Mouse (Mus musculus) kidney, postnatal 10 days (tissue): ENCODE results near the gene Mertk.
"Not testable (repeated sequence)": the region's sequence is repeated elsewhere in the genome, so short reads cannot be mapped to it uniquely, and the experiment has no call there.

Experiments used
- DNase-seq: peaks from one replicate; pipeline ENCODE4 v3.0.0; 2021; ENCODE audit warnings: mixed read lengths

The Mertk gene

DNA sequence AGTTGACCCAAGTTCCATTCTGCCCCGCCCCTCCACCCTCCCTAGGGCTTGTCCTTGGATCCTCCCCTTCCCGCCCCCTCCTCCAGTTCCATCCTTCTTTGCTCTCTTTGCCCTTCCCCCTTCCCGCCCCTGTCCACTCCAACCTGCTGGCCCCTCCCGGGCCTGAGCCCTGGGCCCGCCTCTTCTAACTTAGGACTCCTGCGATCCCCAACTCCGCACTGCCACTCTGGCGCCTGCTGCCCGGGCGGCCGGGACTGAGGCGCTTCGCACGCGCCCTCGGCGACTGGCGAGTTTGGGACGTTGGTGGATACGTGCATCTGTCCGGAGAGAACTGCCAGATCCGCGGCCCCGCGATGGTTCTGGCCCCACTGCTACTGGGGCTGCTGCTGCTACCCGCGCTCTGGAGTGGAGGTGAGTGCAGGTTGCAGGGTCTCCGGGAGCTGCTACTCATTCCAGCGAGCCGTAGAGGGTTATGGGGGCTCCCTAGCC, at the start of gene Mertk:
Mertk (plus strand) TSS at position 264 of the 489 bp plus-strand sequence.
- peak; percentile 97 for DNase-seq

DNA sequence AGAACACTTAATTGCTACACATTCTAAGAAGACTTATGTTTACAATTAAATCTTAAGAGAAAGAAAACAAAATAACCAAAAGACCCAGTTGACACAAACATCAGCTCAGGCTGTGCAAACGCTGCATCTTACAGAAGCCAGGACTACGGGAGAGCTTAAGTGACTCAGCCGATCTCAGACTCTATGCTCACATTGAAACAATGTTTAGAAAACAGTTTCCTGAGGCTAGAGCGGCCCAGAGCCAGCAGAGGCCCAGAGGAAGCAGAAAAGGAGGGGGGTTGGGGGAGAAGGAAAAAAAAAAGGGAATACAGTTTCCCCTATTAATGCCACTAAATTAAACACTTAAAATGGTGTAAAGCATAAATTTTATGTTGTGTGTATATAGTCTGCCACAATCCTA, 18.1 kb upstream of the Mertk start:
- peak; percentile 29 for DNase-seq

DNA sequence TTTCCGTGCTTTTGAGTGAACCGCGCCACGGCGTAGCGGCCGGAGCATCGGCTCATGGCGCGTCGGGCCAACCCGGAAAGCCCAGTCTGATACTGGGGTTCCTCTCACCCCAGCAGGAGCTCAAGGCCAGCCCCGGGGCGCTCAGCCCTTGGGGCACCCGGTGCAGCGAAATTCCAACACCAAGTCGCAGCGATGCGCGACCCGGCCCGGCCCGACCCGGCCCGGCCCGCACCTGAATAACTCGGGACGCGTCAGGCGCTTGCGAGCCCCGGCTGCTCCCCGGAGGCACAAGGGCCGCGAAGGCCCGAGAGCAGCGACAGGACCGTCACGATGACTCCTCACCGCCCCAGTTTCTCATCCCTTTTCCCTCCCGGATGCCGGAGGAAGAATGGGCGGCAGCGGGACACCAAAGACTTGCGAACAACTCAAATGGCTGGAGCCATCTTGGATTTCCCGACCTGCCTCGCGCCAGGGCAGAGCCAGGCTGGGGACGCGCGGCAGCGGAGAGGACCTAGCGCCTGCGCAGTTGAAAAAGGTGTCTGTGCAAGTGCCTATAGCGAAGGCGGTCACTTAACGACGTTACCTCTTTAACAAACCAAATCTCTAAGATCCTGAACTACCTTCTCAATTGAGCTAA, 11.7 kb upstream of the Mertk start, which contains the start of gene Anapc1:
Anapc1 (minus strand) TSS at position 471 of the 637 bp plus-strand sequence.
- DNase-seq, result peak; percentile 93

DNA sequence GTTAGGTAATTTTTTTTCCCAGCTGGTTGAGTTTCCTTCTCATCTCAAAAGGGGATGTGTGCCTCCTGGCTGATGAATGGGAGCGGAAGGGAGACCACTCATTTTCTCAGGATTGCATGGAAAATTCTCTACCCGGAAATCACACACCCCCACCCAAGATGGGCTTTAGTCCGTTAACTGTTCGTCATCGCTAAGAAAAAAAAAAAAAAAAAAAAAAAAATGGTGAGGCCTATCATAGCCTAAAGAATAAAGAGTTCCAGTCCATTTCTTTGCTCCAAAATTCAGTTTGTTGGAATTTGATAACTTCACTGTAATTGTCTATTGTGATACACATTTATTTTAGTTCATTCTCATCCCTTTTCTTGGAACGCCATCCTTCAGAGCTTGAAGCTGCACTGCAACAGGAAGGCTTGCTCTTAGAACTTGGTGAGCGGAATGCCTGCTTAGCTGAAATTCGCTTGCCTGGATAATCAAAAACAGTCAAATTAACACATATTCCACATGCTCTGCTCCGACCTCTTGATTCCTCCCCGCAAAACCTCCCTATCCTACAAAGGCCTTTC, 11.1 kb upstream of the Mertk start:
- DNase-seq, result no peak

DNA sequence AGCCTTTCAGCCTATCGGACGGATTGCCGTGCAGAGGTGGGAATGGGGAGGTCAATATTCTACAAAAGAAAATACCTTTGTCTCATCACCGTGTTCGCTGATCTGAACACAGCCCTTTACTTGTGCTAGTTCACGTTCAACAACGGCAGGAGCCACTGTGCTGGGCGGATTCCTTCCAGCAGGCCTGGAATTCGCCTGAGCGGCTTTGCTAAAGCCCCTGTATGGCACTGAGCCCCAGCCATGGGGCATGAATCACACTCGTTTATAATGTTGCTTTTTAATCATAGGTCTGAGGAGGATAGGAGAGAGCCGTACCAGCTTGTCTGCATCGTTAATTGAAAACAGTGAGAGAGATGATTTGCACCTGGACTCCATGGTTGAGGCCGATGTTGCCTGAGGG, 6.4 kb upstream of the Mertk start:
- no peak for DNase-seq

DNA sequence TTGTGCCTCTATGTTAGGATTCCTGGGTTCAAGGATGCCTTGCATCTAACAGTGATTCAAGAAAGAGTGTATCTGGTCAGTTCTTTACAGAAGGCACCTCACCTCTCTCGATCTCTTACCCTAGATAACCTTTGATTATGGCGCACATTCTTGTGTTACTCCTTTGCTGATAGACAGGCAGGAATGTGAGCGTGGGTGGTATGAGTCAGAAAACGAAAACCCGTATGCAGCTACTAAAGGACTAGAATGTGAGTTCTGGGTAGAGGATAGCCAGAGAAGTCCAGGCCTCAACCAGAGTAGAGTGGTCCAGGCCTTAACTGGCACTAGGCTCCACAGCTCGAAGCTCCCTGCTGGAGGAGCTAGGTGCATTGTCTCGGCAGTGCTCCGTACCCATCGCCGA, 6.0 kb upstream of the Mertk start:
- no peak for DNase-seq

DNA sequence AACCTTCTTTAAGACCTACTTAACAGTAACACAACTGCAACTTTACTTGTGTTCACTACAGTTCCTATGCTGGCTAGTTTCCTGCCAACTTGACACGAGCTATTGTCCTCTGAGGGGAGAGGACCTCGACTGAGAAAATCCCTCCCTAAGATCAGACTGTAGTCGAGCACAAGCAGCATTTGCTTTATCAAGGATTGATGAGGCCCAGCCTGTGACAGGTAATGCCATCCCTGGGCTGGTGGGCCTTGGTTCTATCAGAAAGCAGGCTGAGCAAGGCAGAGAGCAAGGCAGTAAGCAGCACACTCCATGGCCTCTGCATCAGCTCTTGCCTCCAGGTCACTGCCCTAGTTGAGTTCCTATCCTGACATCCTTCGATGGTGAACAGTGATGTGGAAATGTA, 5.5 kb upstream of the Mertk start:
- DNase-seq, result no peak

DNA sequence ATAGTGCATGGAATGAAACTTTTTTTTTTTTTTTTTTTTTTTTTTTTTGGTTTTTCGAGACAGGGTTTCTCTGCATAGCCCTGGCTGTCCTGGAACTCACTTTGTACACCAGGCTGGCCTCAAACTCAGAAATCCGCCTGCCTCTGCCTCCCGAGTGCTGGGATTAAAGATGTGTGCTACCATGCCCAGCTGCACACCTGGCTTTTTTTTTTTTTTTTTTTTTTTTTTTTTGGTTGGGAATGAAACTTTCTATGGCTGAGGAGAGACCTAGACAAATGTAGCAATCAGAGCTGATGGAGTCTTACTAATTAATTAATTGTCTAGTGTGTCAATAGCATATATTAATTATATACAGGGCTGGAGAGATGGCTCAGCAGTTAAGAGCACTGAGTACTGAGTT, 4.9 kb upstream of the Mertk start:
- DNase-seq, result not testable (repeated sequence)

DNA sequence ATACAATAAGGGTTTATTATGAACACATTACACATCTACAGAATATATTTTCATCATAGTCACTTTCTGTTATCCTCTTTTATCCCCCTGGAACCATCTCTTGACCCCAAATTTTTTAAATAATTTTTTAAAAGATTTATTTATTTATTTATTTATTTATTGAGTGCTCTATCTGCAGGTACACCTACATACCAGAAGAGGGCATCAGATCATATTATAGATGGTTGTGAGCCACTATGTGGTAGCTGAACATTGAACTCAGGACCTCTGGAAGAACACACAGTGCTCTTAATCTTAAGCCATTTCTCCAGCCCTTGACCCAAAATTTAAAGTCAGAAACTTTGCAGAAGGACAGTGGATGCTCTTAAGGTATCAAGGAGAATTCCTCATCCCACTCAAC, 4.2 kb upstream of the Mertk start:
- DNase-seq, result no peak

DNA sequence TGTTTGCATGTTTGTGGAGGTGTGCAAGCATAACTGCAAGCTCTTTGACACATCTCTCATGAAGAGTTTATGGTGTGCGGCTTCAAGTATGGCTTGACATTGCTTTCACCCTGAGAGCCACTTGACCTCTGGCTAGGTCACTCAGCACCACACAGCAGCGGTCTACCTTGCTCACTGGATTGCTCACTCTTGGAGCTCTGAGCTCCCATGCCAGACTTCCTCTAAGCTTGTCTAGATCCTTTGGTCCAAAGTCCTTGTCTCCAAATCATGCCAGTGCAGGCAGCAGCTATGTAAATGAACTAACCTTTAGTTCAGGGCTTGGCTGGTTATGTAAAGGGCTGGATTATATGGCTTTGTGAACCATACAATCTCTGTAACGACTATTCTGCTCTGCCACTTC, 2.3 kb upstream of the Mertk start:
- DNase-seq, result no peak

DNA sequence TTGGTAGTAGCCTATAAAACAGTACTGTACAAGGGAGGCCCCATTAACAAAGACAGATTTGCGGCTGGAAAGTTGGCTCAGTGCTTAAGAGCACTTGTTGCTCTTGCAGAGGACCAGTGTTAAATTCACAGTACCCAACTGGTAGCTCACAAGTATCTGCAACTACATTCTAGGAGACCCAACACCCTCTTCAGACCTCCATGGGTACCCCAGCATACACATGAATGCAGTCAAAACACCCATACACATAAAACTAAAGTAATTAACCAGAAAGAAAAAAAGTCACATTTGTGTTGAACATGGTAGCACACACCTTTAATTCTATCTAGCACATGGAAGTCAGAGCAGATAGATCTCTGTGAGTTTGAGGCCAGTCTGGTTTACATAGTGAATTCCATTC, 1.7 kb upstream of the Mertk start:
- no peak for DNase-seq

DNA sequence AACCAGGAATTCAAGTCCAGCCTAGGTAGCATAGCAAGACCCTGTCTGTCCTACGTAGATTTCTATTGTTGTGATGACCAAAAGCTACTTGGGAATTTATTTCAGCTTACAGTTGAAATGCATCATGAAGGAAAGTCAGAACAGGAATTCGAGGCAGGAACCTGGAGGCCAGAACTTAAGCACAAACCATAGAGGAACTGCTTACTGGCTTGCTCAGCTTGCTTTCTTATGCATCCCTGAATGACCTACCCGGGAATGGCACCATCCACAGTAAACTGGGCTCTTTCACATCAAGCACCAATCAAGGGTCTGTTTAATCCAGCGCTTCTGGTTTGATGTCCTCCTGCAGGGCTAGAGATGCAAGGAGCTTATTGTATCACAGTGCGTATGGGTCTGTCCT, 1.2 kb upstream of the Mertk start:
- DNase-seq, result no peak

DNA sequence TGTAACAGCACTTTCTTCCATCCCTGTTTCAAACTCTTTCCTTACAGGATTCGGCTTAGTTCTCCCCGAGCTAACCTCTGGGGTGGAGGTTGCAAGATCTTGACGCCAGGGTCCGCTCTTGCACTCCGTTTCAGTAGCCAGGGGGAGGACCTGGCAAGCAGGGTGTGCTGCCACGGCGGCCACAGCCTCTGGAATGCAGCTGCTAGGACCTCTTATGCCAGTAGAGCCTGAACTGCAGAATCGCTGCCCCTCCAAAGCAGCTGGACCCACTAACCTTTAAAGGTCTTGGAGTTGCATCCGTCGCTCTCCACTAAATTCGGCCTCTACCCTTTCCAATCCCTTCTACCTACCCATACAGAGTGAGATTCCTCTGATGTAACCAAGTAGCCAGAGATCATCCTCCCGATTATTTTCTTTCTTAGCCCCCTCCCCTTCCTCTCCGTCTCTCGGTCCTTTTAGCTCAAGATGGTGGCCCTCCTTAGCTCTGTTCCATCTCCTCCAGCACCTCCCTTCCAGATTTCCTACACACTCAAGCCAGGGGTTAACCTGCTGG, 540 bp upstream of the Mertk start:
- peak; percentile 93 for DNase-seq

DNA sequence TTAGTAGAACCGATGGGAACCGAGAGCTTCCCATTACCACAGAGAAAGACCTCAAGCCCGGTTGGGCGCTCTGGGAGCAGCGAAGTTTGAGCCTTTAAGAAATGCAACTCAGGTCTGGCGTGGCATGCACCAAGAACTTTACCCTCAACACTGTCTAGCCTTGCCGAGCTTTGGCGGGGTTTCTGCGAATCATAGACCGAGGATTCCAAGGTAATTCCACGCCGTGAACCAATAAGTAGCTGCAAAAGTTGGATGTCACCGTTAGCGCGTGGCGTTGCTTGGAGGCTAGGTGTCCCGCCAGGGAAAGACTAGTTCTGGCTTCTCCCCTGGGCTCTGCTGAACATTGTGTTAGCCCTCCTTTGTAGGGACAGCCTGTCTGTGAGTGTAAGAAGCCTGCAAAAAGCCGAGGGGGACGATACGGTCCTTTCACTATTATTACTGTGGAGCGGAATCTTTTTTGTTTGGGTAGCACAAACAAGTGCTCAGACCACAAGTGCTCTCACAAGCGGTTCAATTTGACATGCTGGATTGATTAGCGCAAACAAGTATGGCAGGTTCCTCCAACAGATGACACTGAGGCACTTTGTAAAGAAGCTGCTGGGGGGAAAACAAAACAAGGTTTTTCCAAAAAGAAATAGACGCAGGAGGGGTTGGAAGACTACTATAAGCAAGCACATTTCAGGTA, 587 bp downstream of the Mertk start:
- DNase-seq, result peak; percentile 77

DNA sequence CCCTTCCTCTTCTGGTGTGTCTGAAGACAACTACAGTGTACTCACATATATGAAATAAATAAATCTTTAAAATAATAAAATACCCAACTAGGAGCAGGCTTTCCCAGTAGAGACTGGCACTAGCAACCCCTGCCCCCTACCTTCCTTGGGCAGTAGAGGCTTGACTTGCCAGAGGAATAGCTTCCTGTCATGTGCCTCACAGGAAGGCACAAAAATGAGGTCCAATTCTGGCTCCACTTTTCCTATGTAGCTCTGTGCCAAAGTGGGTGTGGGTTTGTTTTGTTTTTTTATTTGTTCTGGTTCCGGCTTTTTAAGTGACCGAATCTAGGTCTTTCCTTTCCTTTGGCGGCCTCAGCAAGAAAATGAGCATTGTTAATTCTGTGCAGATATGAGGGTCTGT, 5.7 kb downstream of the Mertk start:
- DNase-seq, result peak; percentile 48

DNA sequence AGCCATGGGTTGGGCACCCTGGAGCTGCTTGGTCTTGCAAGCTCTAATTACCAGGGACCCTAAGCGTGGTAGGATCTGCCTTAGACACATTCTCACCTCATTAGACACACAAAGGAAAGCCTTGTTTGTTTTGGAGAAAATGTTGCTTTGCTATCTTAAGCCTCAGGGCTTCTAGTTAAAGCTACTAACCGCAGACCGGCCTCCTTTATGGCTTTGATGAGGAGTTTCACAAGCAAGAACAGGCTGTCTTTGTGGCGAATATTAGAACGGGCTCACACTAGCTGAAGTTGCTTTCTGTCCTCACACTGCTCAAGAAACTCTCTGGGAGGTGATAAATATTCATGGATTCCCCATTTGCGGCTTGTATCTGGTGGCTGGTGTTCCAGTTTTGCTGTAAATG, 10.5 kb downstream of the Mertk start:
- DNase-seq, result no peak

DNA sequence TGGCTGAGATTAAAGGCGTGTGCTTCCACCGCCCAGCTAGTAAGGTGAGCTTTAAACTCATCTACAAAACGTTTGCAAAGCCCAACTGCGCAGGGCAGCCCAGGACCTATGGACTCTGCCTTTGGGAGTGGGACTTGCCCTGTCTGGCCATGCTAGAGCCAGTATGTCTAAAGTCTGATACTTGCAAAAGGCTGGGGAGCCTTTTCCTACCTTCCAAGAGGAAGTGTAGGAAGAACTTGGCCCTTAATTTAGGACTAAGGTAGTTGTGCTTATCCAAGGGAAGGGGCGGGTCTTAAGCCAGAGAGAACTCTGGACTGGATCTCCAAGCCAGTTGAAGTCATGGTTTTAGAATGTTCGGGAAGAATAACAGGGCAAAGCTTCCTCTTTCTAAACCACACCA, 11.9 kb downstream of the Mertk start:
- DNase-seq, result peak; percentile 59

DNA sequence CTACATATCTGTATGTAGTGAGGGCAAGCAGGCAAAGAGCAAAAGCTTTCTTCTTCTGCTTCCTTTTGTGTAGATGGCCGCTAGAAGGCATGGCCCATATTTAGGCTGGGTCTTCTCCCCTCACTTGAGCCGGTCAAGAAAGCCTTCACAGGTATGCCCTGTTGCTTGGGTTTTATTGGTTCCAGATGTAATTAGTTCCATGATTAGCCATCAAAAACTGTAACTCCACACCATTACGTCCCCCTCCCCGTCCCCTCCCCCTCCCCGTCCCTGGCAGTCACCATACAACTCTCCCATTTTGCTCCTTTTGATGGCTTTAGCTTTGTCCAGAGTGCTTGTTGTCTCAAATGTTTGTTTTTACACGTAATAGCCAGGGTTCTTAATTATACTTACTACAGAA, 14.2 kb downstream of the Mertk start:
- no peak for DNase-seq

DNA sequence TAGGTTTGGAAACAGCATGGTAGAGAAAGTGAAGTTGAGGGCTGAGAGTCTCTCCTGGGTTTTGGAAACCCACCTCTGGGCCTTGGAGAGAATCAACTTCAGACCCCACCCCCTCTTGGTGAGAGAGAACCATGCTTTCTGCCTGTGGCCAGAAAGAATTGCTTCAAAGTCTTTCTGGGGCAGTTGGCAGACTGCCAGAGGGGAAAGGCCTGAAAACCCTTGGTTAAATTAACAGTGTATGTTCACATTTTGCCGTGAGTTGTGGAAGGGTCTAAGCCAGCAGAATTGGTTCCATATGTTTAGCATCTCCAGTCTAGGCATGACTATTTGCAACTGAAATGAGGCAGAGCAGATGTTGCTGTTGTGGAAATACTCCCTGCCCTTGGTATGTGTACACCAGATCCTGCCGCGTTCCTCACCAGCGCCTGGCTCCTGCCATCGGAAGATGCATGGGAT, 14.8 kb downstream of the Mertk start:
- peak; percentile 84 for DNase-seq

DNA sequence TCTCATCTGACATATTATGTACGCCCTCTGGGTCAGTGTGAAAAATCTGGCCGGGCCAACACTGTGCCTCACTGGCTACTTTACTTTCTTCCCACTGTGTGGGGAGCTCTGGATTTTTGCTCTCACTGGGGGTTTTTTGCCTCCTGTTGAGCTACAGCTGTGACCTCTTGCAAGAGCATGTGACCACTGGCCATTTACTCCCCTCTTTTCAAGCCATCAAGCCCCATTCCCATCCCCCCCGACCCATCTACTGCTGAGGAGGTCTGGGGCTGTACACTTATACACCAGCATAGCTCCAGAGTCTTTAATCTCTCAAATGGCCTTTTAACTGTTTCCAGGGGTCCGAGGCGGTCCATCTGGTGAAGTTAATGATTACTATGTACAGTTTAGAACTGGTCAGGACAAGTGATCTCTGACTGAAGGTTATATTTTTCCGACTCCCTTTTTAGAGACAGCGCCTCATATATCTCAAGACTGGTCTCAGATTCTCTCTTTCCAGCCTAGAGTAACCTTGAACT, 16.0 kb downstream of the Mertk start:
- DNase-seq, result peak; percentile 56

DNA sequence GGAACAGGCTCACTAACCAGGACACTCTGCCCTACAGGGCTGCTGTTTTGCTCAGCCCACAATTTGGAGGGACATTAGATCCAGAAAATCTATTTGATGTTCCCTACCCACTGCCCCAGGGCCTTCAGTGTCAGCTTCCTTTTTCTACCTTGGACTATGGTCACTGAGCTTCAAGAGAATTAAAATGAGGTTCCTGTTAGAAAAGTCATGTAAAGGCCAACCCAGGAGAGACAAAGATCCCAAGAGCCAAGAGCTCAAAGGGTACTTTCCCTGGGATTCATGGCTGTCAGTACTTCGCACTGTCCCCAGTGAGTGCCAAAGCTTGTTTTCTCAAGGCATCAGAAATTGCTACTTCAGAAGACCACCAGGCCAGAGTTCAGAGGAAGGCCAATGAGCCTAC, 17.2 kb downstream of the Mertk start:
- no peak for DNase-seq

DNA sequence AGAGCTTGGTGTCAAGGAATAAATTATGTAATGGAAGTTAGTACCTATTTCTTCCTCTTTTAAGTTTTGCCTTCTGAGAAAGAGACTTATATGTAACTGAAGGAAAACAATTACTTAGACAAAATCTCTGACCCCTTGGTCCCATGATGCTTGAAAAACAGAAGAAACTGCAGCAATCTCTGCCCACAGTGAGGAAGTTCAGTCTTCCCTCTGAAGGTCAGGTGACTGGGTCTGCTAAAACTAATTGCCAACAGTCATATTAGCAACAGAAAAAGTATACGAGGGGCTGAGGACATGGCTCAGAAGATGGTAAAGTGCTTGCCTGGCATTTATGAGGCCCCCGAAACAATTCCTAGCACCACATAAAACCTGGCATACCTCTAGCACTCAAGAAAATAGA, 20.6 kb downstream of the Mertk start:
- DNase-seq, result no peak

DNA sequence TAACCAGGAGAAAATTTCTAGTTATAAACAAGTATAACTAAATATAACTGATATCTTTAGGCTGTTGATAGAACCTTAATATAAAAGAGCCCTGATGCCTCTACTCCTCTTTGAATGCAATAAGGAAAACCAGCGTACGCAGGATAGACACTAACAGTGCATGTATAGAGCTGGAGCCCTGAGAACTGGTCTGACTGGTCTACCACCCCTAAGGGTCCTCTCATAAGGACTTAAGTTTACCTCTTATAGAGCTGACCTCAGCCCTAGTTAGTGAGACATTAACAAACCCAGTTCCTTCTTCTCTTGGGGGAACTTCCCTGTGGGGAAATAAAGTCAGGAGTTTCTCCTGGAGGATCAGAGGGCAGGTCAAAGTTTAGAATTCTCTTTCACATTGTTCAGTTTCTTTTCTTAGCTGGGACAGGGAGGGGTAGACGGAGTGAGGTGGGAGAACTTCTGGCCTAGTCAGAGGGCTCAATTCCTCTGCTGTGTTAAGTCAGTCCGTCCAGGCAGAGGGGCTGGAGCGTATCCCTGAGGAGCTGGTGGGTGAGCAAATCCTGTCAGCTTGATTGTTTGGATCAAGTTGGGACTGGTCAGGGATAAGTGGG, 23.5 kb downstream of the Mertk start:
- no peak for DNase-seq
